Mouse (Mus musculus) spleen, adult 2 months (tissue): ENCODE measurements around the gene Erfe.

Experiments used
- CTCF ChIP-seq: fragments of 200-500 bp; IDR thresholded peaks from 2 replicates; pipeline ENCODE4 v1.5.1; 2011; ENCODE audit warnings: mild to moderate bottlenecking, inconsistent platforms; ENCODE audit not compliant: insufficient read depth, insufficient read length, insufficient replicate concordance; ENCODE audit errors: extremely low read depth
- POLR2A ChIP-seq: fragments of 200-500 bp; IDR thresholded peaks from 2 replicates; pipeline ENCODE4 v1.6.1; 2011; ENCODE audit warnings: low read depth, low read length, inconsistent platforms

DNA sequence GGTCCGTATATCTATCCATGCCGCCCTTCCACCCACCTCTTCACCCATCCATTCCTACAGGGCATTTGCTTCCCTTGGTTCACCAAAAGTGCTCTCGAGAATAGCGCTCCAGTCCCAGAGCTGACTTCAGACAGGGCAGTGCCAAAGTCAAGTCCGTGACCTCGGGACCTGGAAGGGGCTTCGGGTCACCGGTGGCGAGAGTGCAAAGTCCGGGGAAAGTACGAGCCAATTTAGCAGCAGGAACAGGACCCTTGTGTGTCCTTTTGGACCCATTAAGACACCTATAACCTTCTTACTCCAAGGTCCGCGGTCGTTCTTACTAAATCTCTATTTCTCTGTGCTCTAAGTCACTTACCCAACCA, 47.3 kb downstream of the Erfe start:
- TF ChIP-seq POLR2A (no peak), CTCF (no peak)
